Mouse (Mus musculus) forebrain, embryonic 12.5 days (tissue): Measurements from ENCODE around the gene Mcts1. TPM values are rescaled to one million over a fixed set of nuclear protein-coding genes. Genes with fewer than 3 reads are reported as not detected.

Source experiments
- ATAC-seq: fragments of 200-750 bp; cut with Nextera tagmentation; 2 replicates; pipeline ENCODE4 v1.8.0; 2017; ENCODE audit warnings: moderate TSS enrichment; ENCODE audit not compliant: low FRiP score
- H3K27ac ChIP-seq: fragments of 300-500 bp; sonication (generic); 2 replicates; pipeline ENCODE4 v1.5.1; 2016; ENCODE audit warnings: mild to moderate bottlenecking
- H3K27me3 ChIP-seq: fragments of 300-500 bp; sonication (generic); 2 replicates; pipeline ENCODE4 v1.6.1; 2016; ENCODE audit warnings: mild to moderate bottlenecking
- H3K36me3 ChIP-seq: fragments of 300-500 bp; sonication (generic); replicated peaks from 2 replicates; pipeline ENCODE4 v1.6.1; 2016; ENCODE audit warnings: mild to moderate bottlenecking
- H3K4me1 ChIP-seq: fragments of 300-500 bp; sonication (generic); 2 replicates; pipeline ENCODE4 v1.6.1; 2016
- H3K4me2 ChIP-seq: fragments of 300-500 bp; sonication (generic); 2 replicates; pipeline ENCODE4 v1.6.1; 2016; ENCODE audit warnings: mild to moderate bottlenecking, moderate library complexity
- H3K4me3 ChIP-seq: fragments of 300-500 bp; sonication (generic); replicated peaks from 2 replicates; pipeline ENCODE4 v1.5.1; 2016; ENCODE audit warnings: mild to moderate bottlenecking
- H3K9ac ChIP-seq: fragments of 300-500 bp; sonication (generic); 2 replicates; pipeline ENCODE4 v1.6.1; 2016; ENCODE audit warnings: mild to moderate bottlenecking
- H3K9me3 ChIP-seq: fragments of 300-500 bp; sonication (generic); 2 replicates; pipeline ENCODE4 v1.6.1; 2016
- WGBS: fragments of 180-500 bp; shearing (Covaris S2); methylation state at CpG from one replicate; pipeline ENCODE4 v1.1.7; 2016; 5-methylcytosine and 5-hydroxymethylcytosine counted together
- polyA plus RNA-seq: library from polyadenylated mRNA; unstranded; fragments of >200 nt; fragmentation: Nextera tagmentation; extraction: Ambion mirVana; gene quantifications from 2 replicates; pipeline ENCODE4 v1.2.1, GENCODE M21; 2016

Gene Mcts1
- polyA plus RNA-seq: 98.6 and 105 TPM in 2 replicates

- peak; percentile 91 for ATAC-seq
- Histone ChIP-seq H3K36me3 (no peaks in the 10 kb centered on the region), H3K27ac (peak within 1 kb of the TSS; percentile 77), H3K4me2 (peak within 1 kb of the TSS; percentile 58), H3K27me3 (no peaks in the 10 kb centered on the region), H3K4me3 (peak within 1 kb of the TSS; percentile 47), H3K9ac (peak within 1 kb of the TSS; percentile 45; the same call in 1 of the 2 replicates), H3K9me3 (no peaks in the 10 kb centered on the region), H3K4me1 (no peaks in the 10 kb centered on the region)
- 21% methylated on average over 26 of the region's 26 CpGs for WGBS
These were observed at the start of gene Mcts1 for GRCm38 (mm10) chrX:38600177-38600994. TSS of gene Mcts1 (plus strand) at chrX:38600578.

GRCm38 (mm10) chrX:38553255-38553654 is 47.1 kb upstream of the Mcts1 start:
- no peaks in the 10 kb centered on the region; the same call in 1 of the 2 replicates for H3K36me3 ChIP-seq
- H3K27me3 ChIP-seq: no peaks in the 10 kb centered on the region
- H3K9ac ChIP-seq: no peak overlapping the region
- no peaks in the 10 kb centered on the region for H3K9me3 ChIP-seq
- H3K27ac ChIP-seq: no peak overlapping the region
- no peaks in the 10 kb centered on the region for H3K4me1 ChIP-seq
- no peak overlapping the region for H3K4me3 ChIP-seq
- ATAC-seq: no peak
- H3K4me2 ChIP-seq: no peak overlapping the region

- Histone ChIP-seq H3K4me3 (peak overlapping the region; percentile 46), H3K27me3 (no peaks in the 10 kb centered on the region), H3K27ac (peak overlapping the region; percentile 88), H3K9me3 (no peaks in the 10 kb centered on the region), H3K36me3 (0 out of 2 replicates have a peak, but pooled peaks cover 5% of the 10 kb centered on the region), H3K4me2 (peak overlapping the region; percentile 62), H3K4me1 (peaks cover 6% of the 10 kb centered on the region; the same call in 1 of the 2 replicates), H3K9ac (peak overlapping the region; percentile 51)
- 9% methylated on average over 12 of the region's 19 CpGs for WGBS
- 0 out of 2 replicates have a peak, but pooled peaks have one; percentile 0 for ATAC-seq
These were observed 36.3 kb upstream of the Mcts1 start for GRCm38 (mm10) chrX:38563941-38564541.

- ATAC-seq: peak; percentile 96
- peaks cover 6% of the 10 kb centered on the region; the same call in 1 of the 2 replicates for H3K4me1 ChIP-seq
- WGBS: 11% methylated on average over 18 of the region's 52 CpGs
These were observed 35.7 kb upstream of the Mcts1 start for GRCm38 (mm10) chrX:38564542-38565175.

GRCm38 (mm10) chrX:38565176-38565542 is 35.2 kb upstream of the Mcts1 start:
- no peak for ATAC-seq
- H3K27ac ChIP-seq: peak overlapping the region; percentile 88
- peaks cover 6% of the 10 kb centered on the region; the same call in 1 of the 2 replicates for H3K4me1 ChIP-seq
- H3K4me3 ChIP-seq: peak overlapping the region; percentile 46
- H3K4me2 ChIP-seq: peak overlapping the region; percentile 62
- 0 out of 2 replicates have a peak, but pooled peaks cover 5% of the 10 kb centered on the region for H3K36me3 ChIP-seq
- H3K9me3 ChIP-seq: no peaks in the 10 kb centered on the region
- H3K27me3 ChIP-seq: no peaks in the 10 kb centered on the region
- H3K9ac ChIP-seq: peak overlapping the region; percentile 56
- WGBS: 24% methylated on average over 8 of the region's 8 CpGs

More at GRCm38 (mm10) chrX:38564542-38565175, 35.7 kb upstream of the Mcts1 start:
- peak overlapping the region; percentile 46 for H3K4me3 ChIP-seq
- H3K27ac ChIP-seq: peak overlapping the region; percentile 88
- H3K9me3 ChIP-seq: no peaks in the 10 kb centered on the region
- peak overlapping the region; percentile 56 for H3K9ac ChIP-seq
- H3K27me3 ChIP-seq: no peaks in the 10 kb centered on the region
- H3K36me3 ChIP-seq: 0 out of 2 replicates have a peak, but pooled peaks cover 5% of the 10 kb centered on the region
- peak overlapping the region; percentile 62 for H3K4me2 ChIP-seq

- no peak overlapping the region for H3K9ac ChIP-seq
- ATAC-seq: no peak
- no peak overlapping the region for H3K4me2 ChIP-seq
- no peaks in the 10 kb centered on the region for H3K36me3 ChIP-seq
- no peak overlapping the region for H3K27ac ChIP-seq
- H3K9me3 ChIP-seq: no peaks in the 10 kb centered on the region
- no peaks in the 10 kb centered on the region for H3K27me3 ChIP-seq
- WGBS: 78% methylated on average over 6 of the region's 6 CpGs
- peaks cover 6% of the 10 kb centered on the region; the same call in 1 of the 2 replicates for H3K4me1 ChIP-seq
- H3K4me3 ChIP-seq: no peak overlapping the region
These were observed 33.7 kb upstream of the Mcts1 start for GRCm38 (mm10) chrX:38566521-38567205.

- H3K9me3 ChIP-seq: no peaks in the 10 kb centered on the region
- H3K4me2 ChIP-seq: no peak within 1 kb of the TSS
- no peaks in the 10 kb centered on the region for H3K36me3 ChIP-seq
- WGBS: 90% methylated on average over 15 of the region's 15 CpGs
- H3K27me3 ChIP-seq: no peaks in the 10 kb centered on the region
- H3K27ac ChIP-seq: no peak within 1 kb of the TSS
- no peaks in the 10 kb centered on the region for H3K4me1 ChIP-seq
- no peak within 1 kb of the TSS for H3K9ac ChIP-seq
- H3K4me3 ChIP-seq: no peak within 1 kb of the TSS
- no peak for ATAC-seq
These were observed 24.3 kb upstream of the Mcts1 start, which contains the start of gene Cul4b for GRCm38 (mm10) chrX:38576078-38576477. TSS of gene Cul4b (minus strand) at chrX:38576196.

GRCm38 (mm10) chrX:38581140-38581539 is 19.2 kb upstream of the Mcts1 start:
- WGBS: 94% methylated on average over 1 of the region's 1 CpGs
- ATAC-seq: no peak
- no peaks in the 10 kb centered on the region for H3K27me3 ChIP-seq
- no peak overlapping the region for H3K27ac ChIP-seq
- no peaks in the 10 kb centered on the region for H3K9me3 ChIP-seq
- no peaks in the 10 kb centered on the region for H3K4me1 ChIP-seq
- no peak overlapping the region for H3K4me3 ChIP-seq
- H3K9ac ChIP-seq: no peak overlapping the region
- no peak overlapping the region for H3K4me2 ChIP-seq
- H3K36me3 ChIP-seq: no peaks in the 10 kb centered on the region

GRCm38 (mm10) chrX:38583261-38583660 is 17.1 kb upstream of the Mcts1 start:
- Histone ChIP-seq H3K36me3 (no peaks in the 10 kb centered on the region), H3K27me3 (no peaks in the 10 kb centered on the region), H3K4me1 (no peaks in the 10 kb centered on the region), H3K4me2 (no peak overlapping the region), H3K9ac (no peak overlapping the region), H3K4me3 (no peak overlapping the region), H3K27ac (no peak overlapping the region), H3K9me3 (no peaks in the 10 kb centered on the region)
- no peak for ATAC-seq

GRCm38 (mm10) chrX:38589827-38590226 is 10.6 kb upstream of the Mcts1 start:
- no peaks in the 10 kb centered on the region for H3K36me3 ChIP-seq
- ATAC-seq: no peak
- H3K9ac ChIP-seq: no peak overlapping the region
- no peaks in the 10 kb centered on the region for H3K27me3 ChIP-seq
- H3K4me1 ChIP-seq: no peaks in the 10 kb centered on the region
- no peaks in the 10 kb centered on the region for H3K9me3 ChIP-seq
- no peak overlapping the region for H3K4me3 ChIP-seq
- no peak overlapping the region for H3K4me2 ChIP-seq
- H3K27ac ChIP-seq: no peak overlapping the region
- WGBS: 44% methylated on average over 4 of the region's 4 CpGs

- no peaks in the 10 kb centered on the region for H3K4me1 ChIP-seq
- H3K4me2 ChIP-seq: no peak overlapping the region
- 86% methylated on average over 3 of the region's 3 CpGs for WGBS
- H3K27ac ChIP-seq: no peak overlapping the region
- H3K27me3 ChIP-seq: no peaks in the 10 kb centered on the region
- no peaks in the 10 kb centered on the region for H3K9me3 ChIP-seq
- ATAC-seq: no peak
- no peak overlapping the region for H3K9ac ChIP-seq
- H3K36me3 ChIP-seq: no peaks in the 10 kb centered on the region
- no peak overlapping the region for H3K4me3 ChIP-seq
These were observed 8.6 kb upstream of the Mcts1 start for GRCm38 (mm10) chrX:38591749-38592148.
